Mouse (Mus musculus): ENCODE results near the gene Colca2.

DNA sequence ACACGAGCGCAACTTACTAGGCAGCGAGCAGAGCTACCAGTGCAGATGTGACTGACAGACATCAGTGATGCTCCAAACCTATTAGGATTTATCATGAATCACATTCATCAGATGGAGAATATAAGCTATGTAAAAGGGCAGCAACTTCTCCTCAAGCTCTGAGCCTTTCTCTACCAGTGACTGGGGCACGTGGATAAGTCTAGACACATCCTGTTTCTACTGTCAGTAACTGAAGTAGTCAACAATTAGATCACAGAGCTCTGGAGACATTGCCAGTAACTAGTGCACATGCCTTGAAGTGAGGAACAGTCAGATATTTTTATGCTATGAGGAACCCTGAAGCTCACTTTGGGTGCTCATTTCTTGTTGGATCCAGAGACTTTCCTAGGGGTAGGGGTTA lies 39.0 kb upstream of the Colca2 start:
- no peak for TF ChIP-seq CTCF (IDR thresholded peaks at IDR 0.05; ENCODE audit: extremely low read depth, insufficient read depth, insufficient read length, insufficient replicate concordance)
- TF ChIP-seq POLR2A (IDR thresholded peaks at IDR 0.05; ENCODE audit: low read depth, low read length): no peak
